Mouse (Mus musculus): ENCODE data around the gene Rbl1. TPM values are rescaled to one million over a fixed set of nuclear protein-coding genes. Genes with fewer than 3 reads are reported as not detected.

Gene Rbl1
- total and polyA plus RNA-seq, 2 experiments from 2014 or later, result 5.2 to 8.4 TPM

GRCm38 (mm10) chr2:157119075-157119474 is 85.3 kb downstream of the Rbl1 start:
- ATAC-seq (no peak), DNase-seq (ENCODE audit: low spot score) (no peak)
- no peak overlapping the region for H3K4me3 ChIP-seq (ENCODE audit: low read length)
- H3K4me2 ChIP-seq (ENCODE audit: low read depth, low read length), result no peak overlapping the region
- WGBS, result 80% methylated on average over 3 of the region's 3 CpGs
- no peaks in the 10 kb centered on the region for H3K4me1 ChIP-seq (ENCODE audit: insufficient read depth, low read length)
- no peak overlapping the region for H3K27ac ChIP-seq
- no peaks in the 10 kb centered on the region for H3K27me3 ChIP-seq (ENCODE audit: insufficient read depth, low read length)
- H3K9me3 ChIP-seq (ENCODE audit: low read length), result no peaks in the 10 kb centered on the region
- no peak overlapping the region for H3K9ac ChIP-seq (replicated peaks; ENCODE audit: low read length)
- no peak for TF ChIP-seq CTCF (IDR thresholded peaks at IDR 0.05; ENCODE audit: low read depth)
- H3K36me3 ChIP-seq (ENCODE audit: insufficient read depth, low read length), result peaks cover 4% of the 10 kb centered on the region; the same call in 1 of the 2 replicates

GRCm38 (mm10) chr2:157118556-157118955 is 85.8 kb downstream of the Rbl1 start:
- no peak for TF ChIP-seq CTCF (IDR thresholded peaks at IDR 0.05; ENCODE audit: low read depth)
- H3K4me2 ChIP-seq (ENCODE audit: low read depth, low read length), result no peak overlapping the region
- no peaks in the 10 kb centered on the region for H3K27me3 ChIP-seq (ENCODE audit: insufficient read depth, low read length)
- no peaks in the 10 kb centered on the region for H3K4me1 ChIP-seq (ENCODE audit: insufficient read depth, low read length)
- no peak overlapping the region for H3K27ac ChIP-seq
- no peak overlapping the region for H3K9ac ChIP-seq (replicated peaks; ENCODE audit: low read length)
- 88% methylated on average over 4 of the region's 4 CpGs for WGBS
- no peak for ATAC-seq
- peaks cover 9% of the 10 kb centered on the region; the same call in 1 of the 2 replicates for H3K36me3 ChIP-seq (ENCODE audit: insufficient read depth, low read length)
- no peaks in the 10 kb centered on the region for H3K9me3 ChIP-seq (ENCODE audit: low read length)
- no peak overlapping the region for H3K4me3 ChIP-seq (ENCODE audit: low read length)
- DNase-seq (ENCODE audit: low spot score), result no peak

- Histone ChIP-seq H3K27me3 (ENCODE audit: insufficient read depth, low read length) (no peaks in the 10 kb centered on the region), H3K9me3 (ENCODE audit: low read length) (no peaks in the 10 kb centered on the region), H3K36me3 (ENCODE audit: insufficient read depth, low read length) (peaks cover 10% of the 10 kb centered on the region; the same call in 1 of the 2 replicates), H3K9ac (replicated peaks; ENCODE audit: low read length) (no peak overlapping the region), H3K27ac (no peak overlapping the region), H3K4me1 (ENCODE audit: insufficient read depth, low read length) (no peaks in the 10 kb centered on the region), H3K4me3 (ENCODE audit: low read length) (no peak overlapping the region), H3K4me2 (ENCODE audit: low read depth, low read length) (no peak overlapping the region)
- 20% methylated on average over 3 of the region's 3 CpGs for WGBS
- TF ChIP-seq CTCF (IDR thresholded peaks at IDR 0.05; ENCODE audit: low read depth), result peak; percentile 80
- ATAC-seq, result no peak
- peak; percentile 74 for DNase-seq (ENCODE audit: low spot score)
These were observed 87.4 kb downstream of the Rbl1 start for GRCm38 (mm10) chr2:157116964-157117363.

DNA sequence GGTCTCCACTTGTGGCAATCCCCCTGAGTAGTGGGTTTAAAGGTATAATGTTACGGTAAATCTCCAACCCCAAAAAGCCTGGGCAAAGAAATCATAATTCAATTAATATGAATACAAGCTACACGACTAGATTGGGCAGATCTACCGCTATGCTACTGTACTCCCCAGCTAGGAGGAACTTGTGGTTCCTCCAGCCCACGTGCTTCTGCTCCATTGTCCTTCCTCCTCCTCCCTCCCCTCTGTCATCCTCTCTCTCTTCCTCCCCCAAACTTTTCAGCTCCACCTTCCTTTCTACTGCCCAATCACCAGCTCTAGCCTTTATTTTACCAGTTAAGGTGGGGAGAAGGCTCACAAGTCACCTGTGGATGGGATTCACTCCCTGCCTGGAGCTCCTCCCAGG is 96.1 kb downstream of the Rbl1 start:
- 85% methylated on average over 4 of the region's 4 CpGs for WGBS
- no peak for TF ChIP-seq CTCF (IDR thresholded peaks at IDR 0.05; ENCODE audit: low read depth)
- Histone ChIP-seq H3K27me3 (ENCODE audit: insufficient read depth, low read length) (no peaks in the 10 kb centered on the region), H3K4me3 (ENCODE audit: low read length) (no peak overlapping the region), H3K4me1 (ENCODE audit: insufficient read depth, low read length) (no peaks in the 10 kb centered on the region), H3K9me3 (ENCODE audit: low read length) (no peaks in the 10 kb centered on the region), H3K36me3 (ENCODE audit: insufficient read depth, low read length) (peaks cover 3% of the 10 kb centered on the region; the same call in 1 of the 2 replicates), H3K4me2 (ENCODE audit: low read depth, low read length) (no peak overlapping the region), H3K27ac (no peak overlapping the region), H3K9ac (replicated peaks; ENCODE audit: low read length) (no peak overlapping the region)
- no peak for ATAC-seq
- no peak for DNase-seq (ENCODE audit: low spot score)

- Histone ChIP-seq H3K36me3 (ENCODE audit: insufficient read depth, low read length) (peaks cover 3% of the 10 kb centered on the region; the same call in 1 of the 2 replicates), H3K9ac (replicated peaks; ENCODE audit: low read length) (no peak overlapping the region), H3K4me1 (ENCODE audit: insufficient read depth, low read length) (no peaks in the 10 kb centered on the region), H3K27me3 (ENCODE audit: insufficient read depth, low read length) (no peaks in the 10 kb centered on the region), H3K4me2 (ENCODE audit: low read depth, low read length) (no peak overlapping the region), H3K4me3 (ENCODE audit: low read length) (no peak overlapping the region), H3K27ac (no peak overlapping the region), H3K9me3 (ENCODE audit: low read length) (no peaks in the 10 kb centered on the region)
- no peak for DNase-seq (ENCODE audit: low spot score)
- no peak for ATAC-seq
- TF ChIP-seq CTCF (IDR thresholded peaks at IDR 0.05; ENCODE audit: low read depth), result no peak
- 80% methylated on average over 8 of the region's 8 CpGs for WGBS
These were observed 99.9 kb downstream of the Rbl1 start for GRCm38 (mm10) chr2:157104454-157104853.

DNA sequence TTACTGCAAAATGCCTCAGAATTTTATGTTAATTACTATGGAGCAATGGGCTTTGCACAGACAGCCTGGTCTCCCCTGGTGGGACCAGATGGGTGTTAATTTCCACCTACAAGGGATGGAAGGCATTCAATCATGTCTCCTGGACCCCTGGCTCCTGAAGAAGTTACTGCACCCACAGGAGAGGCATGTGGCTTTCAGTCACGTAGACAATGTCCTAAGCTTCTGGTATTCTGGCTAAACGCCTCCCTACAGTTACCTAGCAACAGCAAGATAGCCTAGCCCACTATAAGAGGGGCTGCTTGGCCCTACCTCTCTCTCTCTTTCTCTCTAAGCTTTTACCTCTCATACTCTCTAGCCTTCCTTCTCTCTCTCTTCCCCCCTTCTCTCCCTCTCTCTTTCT is 102.1 kb downstream of the Rbl1 start:
- ATAC-seq (no peak), DNase-seq (ENCODE audit: low spot score) (no peak)
- no peak overlapping the region for H3K4me3 ChIP-seq (ENCODE audit: low read length)
- H3K4me2 ChIP-seq (ENCODE audit: low read depth, low read length), result no peak overlapping the region
- H3K4me1 ChIP-seq (ENCODE audit: insufficient read depth, low read length), result no peaks in the 10 kb centered on the region
- no peak for TF ChIP-seq CTCF (IDR thresholded peaks at IDR 0.05; ENCODE audit: low read depth)
- 33% methylated on average over 2 of the region's 2 CpGs for WGBS
- no peaks in the 10 kb centered on the region for H3K9me3 ChIP-seq (ENCODE audit: low read length)
- H3K36me3 ChIP-seq (ENCODE audit: insufficient read depth, low read length), result no peaks in the 10 kb centered on the region
- no peaks in the 10 kb centered on the region for H3K27me3 ChIP-seq (ENCODE audit: insufficient read depth, low read length)
- H3K9ac ChIP-seq (replicated peaks; ENCODE audit: low read length), result no peak overlapping the region
- H3K27ac ChIP-seq, result no peak overlapping the region

DNA sequence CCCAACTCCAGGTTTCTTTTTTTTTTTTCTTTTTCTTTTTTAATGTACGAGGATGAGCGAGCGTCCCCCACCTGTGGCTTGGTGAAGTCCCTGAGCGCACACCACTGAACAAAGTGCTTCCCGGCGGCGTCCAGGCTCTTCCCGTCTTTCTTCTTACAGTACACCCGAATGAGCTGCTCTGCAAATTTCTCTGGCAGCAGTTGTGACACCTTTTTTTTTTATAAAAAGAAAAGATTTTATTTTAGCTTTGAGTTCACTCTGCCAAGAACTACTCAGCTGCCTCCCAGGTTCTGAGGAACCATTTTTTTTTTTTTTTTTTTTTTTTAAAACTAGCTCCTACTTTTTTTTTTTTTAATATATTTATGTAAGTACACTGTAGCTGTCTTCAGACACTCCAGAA is 102.7 kb downstream of the Rbl1 start:
- Histone ChIP-seq H3K9me3 (ENCODE audit: low read length) (no peaks in the 10 kb centered on the region), H3K9ac (replicated peaks; ENCODE audit: low read length) (no peak overlapping the region), H3K4me1 (ENCODE audit: insufficient read depth, low read length) (no peaks in the 10 kb centered on the region), H3K4me2 (ENCODE audit: low read depth, low read length) (no peak overlapping the region), H3K4me3 (ENCODE audit: low read length) (no peak overlapping the region), H3K27ac (no peak overlapping the region), H3K36me3 (ENCODE audit: insufficient read depth, low read length) (no peaks in the 10 kb centered on the region), H3K27me3 (ENCODE audit: insufficient read depth, low read length) (no peaks in the 10 kb centered on the region)
- WGBS, result 93% methylated on average over 9 of the region's 9 CpGs
- DNase-seq (ENCODE audit: low spot score) (no peak), ATAC-seq (no peak)
- no peak for TF ChIP-seq CTCF (IDR thresholded peaks at IDR 0.05; ENCODE audit: low read depth)
